Mouse (Mus musculus) kidney, adult 10 weeks (tissue): ENCODE results near the gene Slc35d1. TPM values are rescaled to one million over a fixed set of nuclear protein-coding genes. Genes with fewer than 3 reads are reported as not detected.

Experiments used
- polyA plus RNA-seq: library from polyadenylated mRNA; stranded (reverse); fragments of 350-450 nt; fragmentation: Illumina TruSeq; extraction: RNeasy Lipid Tissue Mini Kit (QIAGEN cat#74804); gene quantifications from one replicate; pipeline ENCODE4 v1.2.3, GENCODE M21; 2014; ENCODE audit warnings: low read depth, low replicate concordance

Slc35d1 gene
- polyA plus RNA-seq: 27.5 TPM

DNA sequence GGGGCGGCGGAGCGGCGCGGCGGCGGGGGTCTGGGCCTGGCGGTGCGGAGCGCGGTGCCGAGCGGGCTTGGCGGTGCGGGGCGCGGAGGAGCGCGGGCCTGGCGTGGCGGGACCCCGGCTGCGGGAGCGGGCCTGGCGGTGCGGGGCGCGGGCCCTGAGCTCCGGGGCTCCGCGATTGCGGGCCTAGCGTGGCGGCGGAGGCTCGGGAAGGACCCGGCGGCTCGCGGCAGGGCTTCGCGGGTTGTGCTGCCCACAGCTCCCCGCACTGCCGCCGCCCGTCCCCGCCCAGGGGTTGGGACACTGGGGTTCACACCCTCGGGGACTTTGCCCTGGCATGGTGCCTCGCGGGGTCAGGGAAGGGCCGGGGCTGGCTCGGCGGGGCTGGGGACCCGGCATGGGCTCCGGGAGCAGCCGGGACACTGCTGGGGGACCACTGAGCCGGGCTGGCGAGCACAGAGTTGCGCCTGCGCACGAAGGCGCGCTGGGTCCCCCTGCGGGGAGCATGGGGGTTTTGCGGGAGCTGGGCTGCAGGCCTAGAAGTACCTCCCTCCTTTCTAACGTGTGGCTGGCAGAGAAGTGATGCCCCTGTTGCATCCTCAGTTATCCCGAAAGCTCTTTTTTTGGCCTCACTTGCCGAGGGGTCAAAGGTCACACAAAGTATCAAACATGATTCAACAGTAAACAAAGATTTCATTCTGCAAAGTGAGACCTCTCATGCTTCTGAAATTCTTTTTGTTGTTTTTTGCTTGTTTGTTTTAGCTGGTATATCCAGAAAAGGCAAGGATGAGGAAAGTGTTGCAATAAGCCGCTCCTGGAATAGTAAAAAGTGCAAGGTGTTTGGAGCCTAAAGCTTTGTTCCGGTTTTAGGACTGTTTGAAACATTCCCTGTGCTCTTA, at the start of gene Slc35d1:
Slc35d1 (minus strand) TSS at position 240 of the 896 bp plus-strand sequence.

Other genes starting within 250 kb of the Slc35d1 start
- not detected for gene Tctex1d1, start 236.6 kb downstream of the Slc35d1 start, polyA plus RNA-seq
- not detected for gene Insl5, start 188.3 kb downstream of the Slc35d1 start, polyA plus RNA-seq
- gene Mier1, start 100.8 kb downstream of the Slc35d1 start, polyA plus RNA-seq: 94.4 TPM
- 5.6 TPM for gene Wdr78, start 100.6 kb downstream of the Slc35d1 start, polyA plus RNA-seq
- gene 4921539E11Rik, start 75.7 kb upstream of the Slc35d1 start, polyA plus RNA-seq: not detected
- 16.4 TPM for gene Oma1, start 98.6 kb upstream of the Slc35d1 start, polyA plus RNA-seq